Mouse (Mus musculus) heart, adult 9 months (tissue): ENCODE results near the gene Ifna14.
"Not testable (repeated sequence)": the region's sequence is repeated elsewhere in the genome, so short reads cannot be mapped to it uniquely, and the experiment has no call there.

ENCODE experiments used
- DNase-seq, 2 experiments: peaks; one replicate each; pipeline ENCODE4 v3.0.0; 2022; ENCODE audit warnings: low spot score in 2 of 2

The Ifna14 gene

DNA sequence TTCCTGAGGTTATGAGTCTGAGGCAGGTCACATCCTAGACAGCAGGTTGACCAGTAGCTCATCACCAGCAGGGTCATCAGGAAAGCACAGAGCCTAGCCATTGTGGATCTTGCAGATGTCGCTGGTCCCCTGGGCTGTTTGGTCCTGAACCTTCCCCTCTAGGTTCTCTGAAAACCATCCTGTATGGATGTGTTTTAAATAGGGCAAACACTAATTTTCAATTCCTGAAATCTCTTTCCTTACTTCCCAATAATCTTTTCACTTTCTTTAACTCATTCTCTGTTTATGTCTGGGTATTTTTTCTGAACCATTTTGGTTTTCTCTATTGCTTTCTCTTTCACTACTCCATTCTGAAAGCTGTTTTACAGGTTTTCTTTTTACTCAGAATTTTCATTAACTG is at the start of gene Ifna14:
Ifna14 (minus strand) TSS at position 101 of the 400 bp plus-strand sequence.
- no peak for DNase-seq

DNA sequence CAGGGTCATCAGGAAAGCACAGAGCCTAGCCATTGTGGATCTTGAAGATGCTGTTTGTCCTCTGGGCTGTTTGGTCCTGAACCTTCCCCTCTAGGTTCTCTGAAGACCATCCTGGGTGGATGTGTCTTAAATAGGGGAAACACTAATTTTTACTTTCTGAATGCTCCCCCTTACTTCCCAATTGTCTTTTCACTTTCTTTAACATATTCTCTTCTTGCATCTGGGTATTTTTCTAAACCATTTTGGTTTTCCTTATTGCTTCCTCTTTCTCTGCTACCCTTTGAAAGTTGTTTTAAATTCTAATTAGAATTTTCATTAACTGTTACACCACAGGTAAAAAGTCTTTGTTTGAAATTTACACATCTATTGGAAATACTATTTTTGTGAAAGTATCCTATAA is 31.7 kb upstream of the Ifna14 start, which contains the start of gene Ifna12:
Ifna12 (minus strand) TSS at position 101 of the 400 bp plus-strand sequence.
- DNase-seq: no peak

DNA sequence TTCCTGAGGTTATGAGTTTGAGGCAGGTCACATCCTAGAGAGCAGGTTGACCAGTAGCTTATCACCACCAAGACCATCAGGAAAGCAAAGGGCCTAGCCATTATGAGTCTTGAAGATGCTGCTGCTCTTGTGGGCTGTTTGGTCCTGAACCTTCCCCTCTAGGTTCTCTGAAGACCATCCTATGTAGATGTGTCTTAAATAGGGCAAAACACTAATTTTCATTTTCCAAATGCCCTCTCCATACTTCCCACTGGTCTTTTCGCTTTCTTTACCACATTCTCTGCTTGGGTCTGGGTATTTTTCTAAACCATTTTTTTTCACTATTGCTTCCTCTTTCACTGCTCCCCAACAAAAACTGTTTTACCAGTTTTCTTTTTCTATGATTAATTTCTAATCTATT is 20.7 kb upstream of the Ifna14 start, which contains the start of gene Ifna9:
Ifna9 (minus strand) TSS at position 101 of the 400 bp plus-strand sequence.
- DNase-seq: no peak

DNA sequence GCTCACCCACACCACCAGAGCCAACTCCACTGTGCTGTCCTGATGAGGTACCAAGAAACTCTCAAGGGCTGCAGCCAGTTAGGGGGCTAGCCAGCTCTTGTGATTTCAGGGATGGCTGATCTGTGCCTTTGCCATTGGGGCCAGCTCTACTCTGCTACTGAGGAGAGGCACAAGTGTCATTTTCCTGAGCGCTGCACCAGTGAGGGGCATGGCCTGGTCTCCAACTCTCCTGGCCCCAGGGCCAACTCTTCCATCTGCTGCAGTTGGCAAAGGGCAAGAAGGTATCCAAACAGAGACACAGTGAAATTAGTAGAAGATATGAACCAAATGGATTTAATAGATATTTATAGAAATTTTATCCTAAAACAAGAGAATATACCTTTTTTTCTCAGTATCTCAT is 9.8 kb downstream of the Ifna14 start:
- no peak for DNase-seq

DNA sequence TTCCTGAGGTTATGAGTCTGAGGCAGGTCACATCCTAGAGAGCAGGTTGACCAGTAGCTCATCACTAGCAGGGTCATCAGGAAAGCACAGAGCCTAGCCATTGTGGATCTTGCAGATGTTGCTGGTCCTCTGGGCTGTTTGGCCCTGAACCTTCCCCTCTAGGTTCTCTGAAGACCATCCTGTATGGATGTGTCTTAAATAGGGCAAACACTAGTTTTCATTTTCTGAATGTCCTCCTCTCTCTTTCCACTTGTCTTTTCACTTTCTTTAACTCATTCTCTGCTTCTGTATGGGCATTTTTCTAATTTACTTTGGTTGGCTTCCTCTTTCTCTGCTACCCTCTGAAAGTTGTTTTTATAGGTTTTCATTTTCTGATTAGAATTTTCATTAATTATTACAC is 13.5 kb downstream of the Ifna14 start, which contains the start of gene Ifna15:
Ifna15 (minus strand) TSS at position 101 of the 400 bp plus-strand sequence.
- not testable (repeated sequence) for DNase-seq

DNA sequence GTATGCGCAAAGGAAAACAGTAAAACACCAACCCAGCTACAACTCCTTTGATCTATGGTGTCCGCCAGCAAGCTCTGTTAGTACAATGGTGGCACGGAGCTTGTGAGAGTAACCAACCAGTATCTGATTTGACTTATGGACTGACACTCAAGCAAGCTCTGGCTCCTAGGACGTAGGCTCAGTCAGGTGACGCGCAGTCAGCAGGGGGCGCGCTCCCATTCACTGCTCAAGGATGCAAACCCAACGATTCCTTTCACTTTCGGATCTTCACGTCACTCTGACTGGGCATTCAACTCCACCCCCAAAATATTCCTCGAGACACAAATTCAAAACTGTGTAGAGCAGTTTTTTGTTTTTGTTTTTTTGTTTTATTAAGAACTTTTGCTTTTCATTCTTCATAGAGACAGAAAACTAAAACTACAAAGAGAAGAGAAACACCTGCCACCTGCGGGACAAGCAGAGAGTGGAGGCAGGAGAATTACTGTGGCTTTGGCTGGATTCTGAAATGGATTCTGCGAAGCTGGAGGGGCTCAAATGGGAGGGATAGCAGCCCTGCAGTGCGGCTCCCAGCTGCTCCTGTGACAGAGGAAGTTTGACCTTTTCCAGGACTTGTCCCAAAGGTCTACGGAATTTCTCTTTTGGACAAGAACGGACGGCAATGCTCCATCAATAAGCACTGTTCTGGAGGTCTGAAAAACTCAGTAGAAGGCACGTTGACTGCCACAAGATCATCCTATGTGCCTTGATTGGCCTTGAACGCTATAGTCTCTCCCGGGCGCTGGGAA is 21.2 kb downstream of the Ifna14 start:
- DNase-seq: peak; percentile 75 to 79

DNA sequence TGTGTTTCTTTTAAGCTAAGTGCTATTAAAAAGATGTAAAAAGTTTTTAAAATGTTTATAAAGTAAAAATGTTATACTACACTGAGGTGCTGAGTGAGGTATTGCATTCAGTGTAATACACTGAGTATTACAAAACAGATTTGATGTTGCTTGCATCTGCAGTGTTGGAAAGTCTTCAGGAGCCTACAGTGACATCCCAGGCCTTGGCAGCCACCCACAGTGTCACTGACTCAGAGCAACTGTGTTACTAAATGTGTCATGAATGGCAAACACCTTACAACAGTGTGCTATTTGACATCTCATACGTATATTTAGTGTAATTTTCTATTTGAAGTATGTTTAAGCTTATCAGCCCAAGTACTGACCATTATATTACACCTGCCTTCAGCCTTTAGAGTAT is 23.6 kb downstream of the Ifna14 start:
- no peak for DNase-seq

DNA sequence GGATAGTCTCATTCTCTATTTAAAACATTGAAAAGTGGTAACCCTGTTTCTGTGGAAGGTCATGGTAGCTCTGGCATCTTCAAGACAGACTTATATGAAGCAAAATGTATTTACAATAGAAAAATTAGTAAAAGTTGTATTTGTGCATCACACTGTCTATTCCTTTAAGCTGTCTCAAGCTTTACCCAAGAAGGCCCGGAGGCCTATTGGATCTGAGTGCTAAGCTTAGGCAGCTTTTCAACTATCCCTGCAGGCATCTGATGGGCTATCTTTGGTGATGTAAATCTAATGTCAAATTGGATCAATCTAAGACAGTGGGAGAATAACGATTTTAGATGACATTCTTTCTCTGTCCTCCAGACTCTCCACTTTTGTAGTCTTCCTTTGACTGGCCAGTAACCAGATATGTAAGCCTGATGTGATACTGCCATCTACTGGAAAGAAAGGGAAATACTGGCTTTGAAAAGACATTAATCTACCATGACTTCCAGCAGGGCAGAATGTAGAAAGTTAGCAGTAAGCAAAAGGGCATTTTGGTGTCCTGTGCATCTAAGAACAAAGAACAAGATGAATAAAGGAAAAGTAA is 27.9 kb downstream of the Ifna14 start:
- DNase-seq: peak; percentile 42 to 56

DNA sequence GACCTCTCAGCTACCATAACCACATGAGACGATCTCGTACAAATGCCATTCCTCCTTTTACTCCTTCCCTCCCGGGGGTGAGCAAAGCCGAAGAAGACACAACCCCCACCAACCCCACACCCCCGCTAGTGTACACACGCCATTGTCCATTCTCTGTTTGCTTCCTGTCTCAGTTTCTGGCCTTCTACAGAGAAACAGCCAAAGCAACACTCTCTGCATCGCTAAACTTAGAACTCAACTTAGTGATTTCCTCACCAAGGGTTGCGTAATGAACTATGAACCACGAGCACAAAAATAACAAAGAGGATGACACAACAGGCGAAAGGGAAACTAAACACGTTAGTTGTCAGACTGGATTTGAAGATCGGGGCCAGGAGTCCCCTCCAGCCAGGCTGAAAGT is 34.3 kb downstream of the Ifna14 start:
- peak; percentile 86 to 87 for DNase-seq

DNA sequence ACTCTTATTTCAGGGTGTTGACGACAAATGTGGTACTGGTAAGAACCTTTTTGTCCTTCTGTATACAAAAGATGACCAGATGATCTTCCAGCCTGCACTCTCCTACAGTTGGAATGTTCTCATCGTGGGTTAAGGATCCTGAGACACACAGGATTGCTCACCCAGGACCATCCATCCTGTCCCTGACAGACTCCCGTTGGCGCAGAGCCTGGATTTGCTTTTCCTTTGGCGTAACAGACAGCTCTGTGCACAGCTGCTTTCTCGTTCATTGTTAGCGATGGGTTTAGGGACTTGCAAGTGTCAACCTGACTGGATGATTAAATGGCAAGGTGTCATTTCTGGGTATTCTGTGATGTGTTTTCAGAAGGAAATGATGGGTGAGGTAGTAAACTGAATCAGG is 35.0 kb downstream of the Ifna14 start:
- peak; percentile 24 to 60 for DNase-seq

DNA sequence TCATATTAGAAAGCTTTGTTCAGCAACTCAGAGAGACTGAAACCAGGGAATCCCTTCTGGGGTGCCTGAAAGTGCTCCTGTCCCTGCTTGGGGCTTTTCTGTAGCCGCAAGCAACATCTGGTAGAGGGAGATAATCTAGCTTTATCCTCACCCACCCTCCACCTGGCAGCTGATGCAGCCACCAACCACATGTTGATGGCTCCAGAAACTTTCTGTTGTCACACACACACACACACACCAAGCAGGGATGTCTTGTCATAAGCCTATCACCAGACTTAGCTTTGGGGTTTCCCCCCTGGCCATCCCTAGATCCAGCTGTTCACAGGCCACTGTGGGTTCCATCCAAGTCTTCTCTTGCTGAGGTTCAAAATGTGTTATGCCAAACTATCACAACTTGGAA is 35.9 kb downstream of the Ifna14 start:
- DNase-seq: peak in 1 of 2 experiments; percentile 27

DNA sequence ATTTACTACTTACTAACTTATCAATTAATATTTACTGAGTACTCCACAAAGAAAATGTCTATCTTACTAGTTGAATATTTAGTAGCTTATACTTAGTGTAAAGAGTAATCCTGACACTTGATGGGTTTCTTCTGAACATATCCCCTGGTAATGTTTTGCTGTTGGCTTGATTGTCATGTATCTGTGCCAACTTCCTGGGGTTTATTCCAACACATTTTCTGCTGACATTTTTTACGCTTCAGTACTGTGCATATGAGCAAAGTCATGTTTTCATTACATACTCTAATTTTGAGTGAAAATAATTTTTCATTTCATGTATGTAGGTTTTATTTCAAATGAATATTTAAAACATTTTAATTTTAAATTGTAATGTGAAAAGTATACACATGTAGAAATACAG is 36.7 kb downstream of the Ifna14 start:
- no peak for DNase-seq

DNA sequence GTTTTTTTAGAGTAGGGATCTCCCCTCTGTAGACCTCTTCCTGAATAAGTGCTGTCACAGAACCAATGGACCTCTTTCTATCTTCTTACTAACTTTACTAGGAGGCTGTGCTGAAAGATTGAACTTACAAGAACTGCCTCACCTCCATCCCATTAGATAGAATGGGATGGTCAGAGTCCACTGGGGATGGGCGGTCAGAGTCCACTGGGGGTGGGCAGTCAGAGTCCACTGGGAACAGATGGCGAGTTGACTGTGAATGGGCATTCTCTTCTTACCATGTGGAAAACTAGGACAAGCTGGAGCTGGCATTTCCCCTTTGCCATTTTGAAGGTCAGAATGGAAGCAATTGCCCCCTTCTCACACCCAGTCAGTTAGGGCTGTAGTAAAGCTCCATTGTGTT is 38.1 kb downstream of the Ifna14 start:
- no peak for DNase-seq

DNA sequence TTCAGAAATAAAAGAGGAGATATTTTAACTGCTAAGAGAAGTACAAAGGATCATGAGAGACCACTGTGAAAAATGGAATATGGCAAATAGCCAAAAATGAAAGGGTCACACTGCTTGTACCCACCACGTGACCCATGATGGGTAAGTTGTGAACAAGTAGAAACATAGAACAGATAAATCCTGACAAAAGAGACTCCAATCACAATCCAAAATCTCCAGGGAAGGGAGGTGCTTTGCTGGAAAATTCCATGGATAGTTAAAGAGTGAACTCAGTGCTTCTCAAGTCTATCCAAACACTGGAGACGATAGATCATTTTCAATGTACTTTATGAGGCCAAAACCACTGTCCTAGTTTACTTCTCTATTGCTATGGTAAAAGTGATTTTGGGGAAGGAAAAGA is 40.7 kb downstream of the Ifna14 start:
- no peak for DNase-seq

DNA sequence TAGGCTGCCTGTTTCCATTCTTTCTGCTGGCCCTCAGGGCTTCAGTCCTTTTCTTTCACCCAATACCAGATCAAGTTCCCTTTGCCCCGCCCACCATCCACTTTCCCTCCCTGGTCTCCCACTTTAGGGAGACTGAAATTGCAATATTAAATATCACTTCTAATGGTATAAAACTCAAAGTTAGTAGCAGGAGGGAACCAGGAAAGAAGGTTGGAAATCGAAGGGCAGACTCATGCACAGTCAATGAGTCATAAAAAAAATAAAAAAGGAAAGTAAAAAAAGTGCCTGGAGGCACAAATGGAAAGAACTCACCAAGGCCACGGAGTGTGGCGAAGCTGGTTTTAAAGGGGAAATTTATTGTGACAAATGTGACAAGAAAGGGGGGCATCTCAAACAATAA is 41.3 kb downstream of the Ifna14 start:
- no peak for DNase-seq

DNA sequence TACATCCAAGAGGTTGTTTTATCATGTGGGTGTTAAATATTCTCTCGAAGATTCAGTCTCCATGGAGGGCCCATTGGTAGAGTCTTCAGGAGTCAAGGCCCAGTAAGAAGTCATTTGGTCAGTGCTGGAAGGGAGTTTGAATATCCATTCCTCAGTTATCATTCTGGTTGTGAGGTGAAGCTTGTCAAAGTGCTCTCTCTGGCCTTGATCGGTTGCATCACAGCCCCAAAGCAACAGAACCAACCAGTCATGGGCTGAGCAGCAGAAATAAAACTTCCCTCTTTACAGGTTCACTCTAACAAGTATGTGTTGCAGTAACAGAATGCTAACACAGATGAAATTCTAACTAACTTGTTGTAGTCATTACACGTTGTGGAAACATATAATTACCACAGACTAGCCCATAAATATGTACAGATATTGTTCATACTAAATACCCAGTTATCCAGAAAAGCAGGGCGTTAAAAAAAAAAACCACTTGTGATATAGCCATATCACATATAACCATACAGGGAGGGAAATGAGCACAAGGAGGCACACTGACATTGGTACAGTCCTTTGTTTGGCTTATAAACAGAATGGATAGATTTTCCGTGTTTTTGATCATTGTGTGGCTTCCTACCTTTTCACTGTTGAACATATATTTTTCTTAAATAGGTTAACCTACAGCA is 45.1 kb downstream of the Ifna14 start:
- no peak for DNase-seq

DNA sequence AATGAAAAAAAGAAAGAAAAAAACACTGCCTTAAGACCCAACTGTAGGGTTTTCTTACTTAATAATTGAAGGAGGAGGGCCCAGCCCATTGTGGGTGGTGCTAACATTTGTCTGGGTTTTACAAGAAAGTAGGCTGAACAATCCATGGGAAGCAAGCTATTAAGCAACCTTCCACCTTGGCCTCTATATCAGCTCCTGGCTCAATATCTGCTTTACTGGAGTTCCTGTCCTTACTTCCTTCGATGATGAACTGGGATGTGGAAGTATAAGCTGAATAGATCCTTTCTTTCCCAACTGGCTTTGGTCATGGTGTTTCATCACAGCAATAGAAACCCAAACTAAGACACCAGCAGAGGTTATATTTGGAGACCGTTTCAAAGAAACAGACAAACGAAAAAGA is 46.2 kb downstream of the Ifna14 start:
- DNase-seq: no peak

DNA sequence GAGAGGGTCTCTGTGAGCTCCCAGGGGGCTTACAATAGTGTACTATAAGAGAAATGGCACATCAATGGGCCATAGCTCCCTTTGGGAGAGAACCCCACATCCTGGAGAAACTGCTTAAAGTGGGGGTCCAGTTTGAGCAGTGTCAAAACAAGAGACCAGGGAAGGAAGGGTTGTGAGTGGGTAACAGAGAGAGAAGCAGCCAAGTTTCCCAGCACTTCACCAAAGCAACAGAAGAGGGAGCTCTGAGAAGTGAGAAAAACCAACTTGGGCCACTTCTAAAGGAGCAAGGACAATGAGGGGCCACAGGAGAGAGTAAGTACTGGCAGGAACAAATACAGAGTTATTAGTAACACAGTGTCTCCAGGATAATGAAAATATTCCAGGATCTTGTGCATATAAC is 48.4 kb downstream of the Ifna14 start:
- DNase-seq: no peak

DNA sequence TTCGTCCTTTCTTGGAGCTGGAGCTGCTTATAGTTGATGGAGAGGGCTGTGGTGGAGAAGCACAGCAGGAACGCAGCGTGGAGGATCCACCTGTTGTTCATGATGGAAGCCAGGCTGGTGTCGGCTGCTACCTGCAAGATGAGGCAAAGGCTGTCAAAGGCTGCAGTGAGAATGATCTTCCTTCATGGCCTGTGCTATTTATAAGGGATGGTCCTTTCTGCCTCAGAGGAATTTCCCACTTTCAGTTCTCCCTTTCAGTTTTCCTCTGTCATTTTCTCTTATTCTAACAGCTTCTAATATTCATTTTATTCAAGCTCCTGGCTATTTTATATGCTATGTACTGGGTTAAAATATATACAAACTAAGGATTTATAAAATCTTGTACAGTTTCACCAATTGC is 48.9 kb downstream of the Ifna14 start, which contains the start of gene Ifnb1:
Ifnb1 (minus strand) TSS at position 101 of the 400 bp plus-strand sequence.
- no peak for DNase-seq
